Mouse (Mus musculus) stomach, embryonic 14.5 days (tissue): ENCODE data around the gene Csde1. TPM values are rescaled to one million over a fixed set of nuclear protein-coding genes. Genes with fewer than 3 reads are reported as not detected.

Source experiments
- ATAC-seq: fragments of 200-750 bp; cut with Nextera tagmentation; 2 replicates; pipeline ENCODE4 v1.8.0; 2017; ENCODE audit warnings: low read depth, moderate TSS enrichment; ENCODE audit not compliant: insufficient number of reproducible peaks, insufficient read depth, low FRiP score
- H3K27ac ChIP-seq: fragments of 300-500 bp; sonication (generic); 2 replicates; pipeline ENCODE4 v1.5.1; 2014; ENCODE audit warnings: mild to moderate bottlenecking, low read length, moderate library complexity, mixed read lengths
- H3K27me3 ChIP-seq: fragments of 300-500 bp; sonication (generic); 2 replicates; pipeline ENCODE4 v1.6.1; 2014; ENCODE audit warnings: low read length, control low read depth, mixed read lengths; ENCODE audit not compliant: control insufficient read depth, insufficient read depth
- H3K36me3 ChIP-seq: fragments of 300-500 bp; sonication (generic); 2 replicates; pipeline ENCODE4 v1.6.1; 2014; ENCODE audit warnings: mild to moderate bottlenecking, control low read depth, low read length, moderate library complexity, mixed read lengths; ENCODE audit not compliant: control insufficient read depth, insufficient read depth
- H3K4me1 ChIP-seq: fragments of 300-500 bp; sonication (generic); 2 replicates; pipeline ENCODE4 v1.6.1; 2014; ENCODE audit warnings: low read length, control low read depth, mixed read lengths; ENCODE audit not compliant: control insufficient read depth, insufficient read depth
- H3K4me2 ChIP-seq: fragments of 300-500 bp; sonication (generic); replicated peaks from 2 replicates; pipeline ENCODE4 v1.6.1; 2014; ENCODE audit warnings: low read depth, low read length, control low read depth
- H3K4me3 ChIP-seq: fragments of 300-500 bp; sonication (generic); 2 replicates; pipeline ENCODE4 v1.5.1; 2014; ENCODE audit warnings: low read depth, low read length, control low read depth
- H3K9ac ChIP-seq: fragments of 300-500 bp; sonication (generic); replicated peaks from 2 replicates; pipeline ENCODE4 v1.6.1; 2014; ENCODE audit warnings: low read depth, mild to moderate bottlenecking, control low read depth, low read length, moderate library complexity, mixed read lengths
- H3K9me3 ChIP-seq: fragments of 300-500 bp; sonication (generic); 2 replicates; pipeline ENCODE4 v1.6.1; 2016; ENCODE audit warnings: low read depth, low read length, control low read depth; ENCODE audit not compliant: control insufficient read depth
- WGBS: fragments of 180-500 bp; shearing (Covaris S2); extraction: QIAGEN DNeasy Blood & Tissue Kit; methylation state at CpG from one replicate; pipeline ENCODE4 v1.1.7; 2014; 5-methylcytosine and 5-hydroxymethylcytosine counted together
- polyA plus RNA-seq: library from polyadenylated mRNA; unstranded; fragments of >200 nt; fragmentation: Nextera tagmentation; extraction: Ambion mirVana; gene quantifications from 2 replicates; pipeline ENCODE4 v1.2.1, GENCODE M21; 2014

Gene Csde1
- polyA plus RNA-seq, 1 experiment from 2014 or later: 466 TPM

- Histone ChIP-seq H3K36me3 (peaks cover 62% of the 10 kb centered on the region), H3K27me3 (no peaks in the 10 kb centered on the region), H3K9ac (no peak overlapping the region), H3K4me1 (no peaks in the 10 kb centered on the region), H3K27ac (no peak overlapping the region), H3K4me3 (no peak overlapping the region), H3K9me3 (no peaks in the 10 kb centered on the region), H3K4me2 (no peak overlapping the region)
- no peak for ATAC-seq
- WGBS: 91% methylated on average over 6 of the region's 6 CpGs
Observed at GRCm38 (mm10) chr3:103040285-103040684, 20.1 kb downstream of the Csde1 start.

GRCm38 (mm10) chr3:103040861-103041379, 20.7 kb downstream of the Csde1 start:
- no peaks in the 10 kb centered on the region for H3K9me3 ChIP-seq
- no peak overlapping the region for H3K4me2 ChIP-seq
- H3K4me1 ChIP-seq: no peaks in the 10 kb centered on the region
- 73% methylated on average over 1 of the region's 1 CpGs for WGBS
- no peaks in the 10 kb centered on the region for H3K27me3 ChIP-seq
- H3K9ac ChIP-seq: no peak overlapping the region
- no peak overlapping the region for H3K27ac ChIP-seq
- no peak for ATAC-seq
- peaks cover 68% of the 10 kb centered on the region for H3K36me3 ChIP-seq
- H3K4me3 ChIP-seq: no peak overlapping the region

GRCm38 (mm10) chr3:103056016-103056595, 35.9 kb downstream of the Csde1 start:
- Histone ChIP-seq H3K36me3 (peaks cover 65% of the 10 kb centered on the region), H3K9ac (no peak overlapping the region), H3K9me3 (no peaks in the 10 kb centered on the region), H3K27me3 (no peaks in the 10 kb centered on the region), H3K4me1 (peaks cover 5% of the 10 kb centered on the region; the same call in 1 of the 2 replicates), H3K4me3 (no peak overlapping the region), H3K4me2 (no peak overlapping the region), H3K27ac (no peak overlapping the region)
- no peak for ATAC-seq
- 92% methylated on average over 5 of the region's 5 CpGs for WGBS

- peak; percentile 42; the same call in 1 of the 2 replicates for ATAC-seq
- Histone ChIP-seq H3K4me1 (peaks cover 5% of the 10 kb centered on the region; the same call in 1 of the 2 replicates), H3K27me3 (no peaks in the 10 kb centered on the region), H3K27ac (peak overlapping the region; percentile 66; the same call in 1 of the 2 replicates), H3K36me3 (peaks cover 63% of the 10 kb centered on the region), H3K9me3 (no peaks in the 10 kb centered on the region), H3K4me3 (peak overlapping the region; percentile 85), H3K4me2 (peak overlapping the region; percentile 51), H3K9ac (no peak overlapping the region)
- 4% methylated on average over 10 of the region's 10 CpGs for WGBS
Observed at GRCm38 (mm10) chr3:103057752-103058151, 37.5 kb downstream of the Csde1 start.

GRCm38 (mm10) chr3:103058207-103059157, 38.3 kb downstream of the Csde1 start, which contains the start of gene Nras:
Gene Nras (plus strand): TSS chr3:103058285.
- no peaks in the 10 kb centered on the region for H3K27me3 ChIP-seq
- peak within 1 kb of the TSS; percentile 84 for H3K4me2 ChIP-seq
- peaks cover 5% of the 10 kb centered on the region; the same call in 1 of the 2 replicates for H3K4me1 ChIP-seq
- H3K9me3 ChIP-seq: no peaks in the 10 kb centered on the region
- 2% methylated on average over 46 of the region's 46 CpGs for WGBS
- H3K27ac ChIP-seq: peak within 1 kb of the TSS; percentile 97
- peak; percentile 98 for ATAC-seq
- peak within 1 kb of the TSS; percentile 85 for H3K4me3 ChIP-seq
- peak within 1 kb of the TSS; percentile 79 for H3K9ac ChIP-seq
- peaks cover 66% of the 10 kb centered on the region for H3K36me3 ChIP-seq

- Histone ChIP-seq H3K4me1 (no peaks in the 10 kb centered on the region), H3K4me3 (no peak overlapping the region), H3K27ac (no peak overlapping the region), H3K9ac (no peak overlapping the region), H3K36me3 (peaks cover 52% of the 10 kb centered on the region), H3K4me2 (no peak overlapping the region), H3K27me3 (no peaks in the 10 kb centered on the region), H3K9me3 (no peaks in the 10 kb centered on the region)
- no peak for ATAC-seq
- 78% methylated on average over 8 of the region's 8 CpGs for WGBS
Observed at GRCm38 (mm10) chr3:103066927-103067326, 46.7 kb downstream of the Csde1 start.

- no peak overlapping the region for H3K4me3 ChIP-seq
- H3K27ac ChIP-seq: no peak overlapping the region
- no peak overlapping the region for H3K4me2 ChIP-seq
- no peak overlapping the region for H3K9ac ChIP-seq
- no peaks in the 10 kb centered on the region for H3K4me1 ChIP-seq
- WGBS: 90% methylated on average over 6 of the region's 6 CpGs
- no peaks in the 10 kb centered on the region for H3K9me3 ChIP-seq
- H3K27me3 ChIP-seq: no peaks in the 10 kb centered on the region
- ATAC-seq: no peak
- H3K36me3 ChIP-seq: peaks cover 32% of the 10 kb centered on the region
Observed at GRCm38 (mm10) chr3:103068971-103069370, 48.7 kb downstream of the Csde1 start.

GRCm38 (mm10) chr3:103073771-103074170, 53.5 kb downstream of the Csde1 start, which contains the start of gene Ampd1:
Gene Ampd1 (plus strand): TSS chr3:103074014.
- peaks cover 5% of the 10 kb centered on the region for H3K36me3 ChIP-seq
- H3K9ac ChIP-seq: no peak within 1 kb of the TSS
- no peaks in the 10 kb centered on the region for H3K9me3 ChIP-seq
- H3K27me3 ChIP-seq: no peaks in the 10 kb centered on the region
- H3K4me1 ChIP-seq: no peaks in the 10 kb centered on the region
- H3K4me2 ChIP-seq: no peak within 1 kb of the TSS
- H3K27ac ChIP-seq: no peak within 1 kb of the TSS
- no peak within 1 kb of the TSS for H3K4me3 ChIP-seq
- WGBS: 56% methylated on average over 5 of the region's 5 CpGs
- no peak for ATAC-seq
